Mouse (Mus musculus): Measurements from ENCODE around the gene Gm13283. TPM values are rescaled to one million over a fixed set of nuclear protein-coding genes. Genes with fewer than 3 reads are reported as not detected.
"Not testable (repeated sequence)": the region's sequence is repeated elsewhere in the genome, so short reads cannot be mapped to it uniquely, and the experiment has no call there.

Gene Gm13283
- polyA plus RNA-seq, 1 experiment from 2014 or later, result 0.16 TPM

DNA sequence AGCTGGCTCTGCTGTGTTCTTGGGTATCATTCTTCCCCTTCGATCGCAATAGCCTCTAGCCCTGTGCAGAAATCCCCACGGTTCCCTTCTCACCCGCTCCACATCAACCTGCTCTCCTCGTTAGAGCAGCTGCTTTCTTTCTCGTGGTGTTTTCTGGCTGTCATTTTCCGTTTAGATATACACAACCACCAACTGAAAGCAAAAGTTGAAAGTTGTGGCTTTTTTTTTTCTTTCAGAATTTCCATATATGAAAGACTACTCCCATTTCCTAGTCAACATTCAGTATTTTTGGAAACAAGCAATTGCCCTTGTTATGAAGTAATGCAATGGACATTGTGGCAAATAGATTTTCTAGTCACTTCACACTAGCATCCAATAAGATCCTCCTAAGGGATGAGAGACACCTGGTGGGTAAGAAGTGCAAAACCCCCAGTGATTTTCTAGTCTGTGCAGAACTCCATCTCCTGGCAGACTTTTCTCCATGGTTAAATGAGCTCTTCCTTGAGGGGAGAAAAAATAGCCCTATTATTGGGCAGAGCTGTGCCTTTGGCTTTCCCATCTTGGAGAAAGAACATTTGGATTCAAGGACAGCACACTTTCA lies 17.0 kb upstream of the Gm13283 start:
- no peaks in the 10 kb centered on the region for H3K4me1 ChIP-seq (replicated peaks)
- ATAC-seq (ENCODE audit: low FRiP score, low read depth), result no peak
- H3K27me3 ChIP-seq, result no peaks in the 10 kb centered on the region
- no peak overlapping the region for H3K27ac ChIP-seq (replicated peaks)
- H3K4me2 ChIP-seq, result no peak overlapping the region
- no peak overlapping the region for H3K9ac ChIP-seq
- no peaks in the 10 kb centered on the region for H3K9me3 ChIP-seq
- H3K36me3 ChIP-seq, result no peaks in the 10 kb centered on the region
- WGBS, result 81% methylated on average over 7 of the region's 7 CpGs
- H3K4me3 ChIP-seq, result no peak overlapping the region

DNA sequence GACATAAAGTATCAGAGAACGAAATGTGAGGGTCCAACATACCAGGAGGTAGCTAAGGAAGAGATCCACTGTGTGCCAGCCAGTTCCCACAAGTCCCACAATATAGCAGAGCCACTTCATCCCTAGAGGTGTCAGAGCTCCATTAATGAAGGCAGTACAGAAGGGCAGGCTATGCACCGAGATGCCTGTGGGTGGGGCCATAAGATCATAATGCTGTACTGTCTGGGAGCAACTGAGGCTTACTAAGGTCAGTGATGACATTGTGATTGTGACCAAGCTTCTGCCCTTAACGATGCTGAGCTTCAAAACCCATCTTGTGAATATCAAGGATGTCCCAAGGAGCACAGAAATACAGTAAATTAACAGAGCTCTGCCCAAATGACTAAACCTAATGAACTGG lies 15.7 kb upstream of the Gm13283 start:
- no peak overlapping the region for H3K9ac ChIP-seq
- H3K4me1 ChIP-seq (replicated peaks), result no peaks in the 10 kb centered on the region
- no peaks in the 10 kb centered on the region for H3K36me3 ChIP-seq
- no peak overlapping the region for H3K4me3 ChIP-seq
- no peak overlapping the region for H3K27ac ChIP-seq (replicated peaks)
- no peaks in the 10 kb centered on the region for H3K27me3 ChIP-seq
- ATAC-seq (ENCODE audit: low FRiP score, low read depth), result no peak
- no peaks in the 10 kb centered on the region for H3K9me3 ChIP-seq
- 72% methylated on average over 3 of the region's 3 CpGs for WGBS
- H3K4me2 ChIP-seq, result no peak overlapping the region

DNA sequence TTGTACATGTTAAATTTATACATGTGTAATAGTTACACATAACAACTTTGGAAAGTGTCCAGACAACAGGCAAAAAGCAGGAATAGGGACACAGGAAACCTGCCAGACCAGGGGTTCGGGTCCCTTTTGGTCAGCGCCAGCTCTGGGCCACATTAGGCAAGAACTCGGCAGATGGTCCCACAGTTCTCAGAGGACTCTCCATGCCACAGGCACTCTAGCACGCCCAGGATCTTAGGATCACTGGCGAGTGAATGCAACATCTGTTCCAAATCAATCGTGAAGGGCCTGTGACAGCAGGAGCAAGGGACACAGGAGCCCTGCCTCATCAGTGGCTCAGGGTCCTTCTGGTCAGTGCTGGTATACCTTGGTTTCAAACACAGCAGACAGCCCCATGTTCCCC lies 10.0 kb upstream of the Gm13283 start:
- Histone ChIP-seq H3K4me2 (no peak overlapping the region), H3K9ac (no peak overlapping the region), H3K4me3 (no peak overlapping the region), H3K27me3 (no peaks in the 10 kb centered on the region), H3K27ac (replicated peaks) (no peak overlapping the region), H3K9me3 (no peaks in the 10 kb centered on the region), H3K4me1 (replicated peaks) (no peaks in the 10 kb centered on the region), H3K36me3 (no peaks in the 10 kb centered on the region)
- no peak for ATAC-seq (ENCODE audit: low FRiP score, low read depth)
- 60% methylated on average over 6 of the region's 6 CpGs for WGBS

DNA sequence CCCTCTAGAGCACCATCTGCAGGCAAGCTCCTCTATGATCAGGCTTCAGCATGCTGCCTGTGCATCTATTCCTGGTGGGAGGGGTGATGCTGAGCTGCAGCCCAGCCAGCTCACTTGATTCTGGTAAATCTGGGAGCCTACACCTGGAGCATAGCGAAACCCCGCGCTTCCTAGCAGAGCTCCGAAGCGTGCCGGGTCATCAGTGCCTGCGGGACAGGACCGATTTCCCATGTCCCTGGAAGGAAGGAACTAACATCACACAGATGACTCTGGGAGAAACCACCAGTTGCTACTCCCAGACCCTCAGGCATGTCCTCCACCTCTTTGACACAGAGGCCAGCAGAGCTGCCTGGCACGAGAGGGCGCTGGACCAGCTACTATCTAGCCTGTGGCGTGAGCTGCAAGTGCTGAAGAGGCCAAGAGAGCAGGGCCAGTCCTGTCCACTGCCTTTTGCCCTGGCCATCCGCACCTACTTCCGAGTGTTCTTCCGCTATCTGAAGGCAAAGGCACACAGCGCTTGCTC lies 5.0 kb upstream of the Gm13283 start, which contains the start of gene Gm13271:
Gm13271 (plus strand) TSS at position 51 of the 523 bp plus-strand sequence.
- H3K9me3 ChIP-seq; H3K9ac ChIP-seq; H3K4me1 ChIP-seq (replicated peaks); H3K27me3 ChIP-seq; ATAC-seq (ENCODE audit: low FRiP score, low read depth); H3K27ac ChIP-seq (replicated peaks); H3K4me3 ChIP-seq; H3K36me3 ChIP-seq; H3K4me2 ChIP-seq: not testable (repeated sequence)
- WGBS, result 83% methylated on average over 15 of the region's 15 CpGs

DNA sequence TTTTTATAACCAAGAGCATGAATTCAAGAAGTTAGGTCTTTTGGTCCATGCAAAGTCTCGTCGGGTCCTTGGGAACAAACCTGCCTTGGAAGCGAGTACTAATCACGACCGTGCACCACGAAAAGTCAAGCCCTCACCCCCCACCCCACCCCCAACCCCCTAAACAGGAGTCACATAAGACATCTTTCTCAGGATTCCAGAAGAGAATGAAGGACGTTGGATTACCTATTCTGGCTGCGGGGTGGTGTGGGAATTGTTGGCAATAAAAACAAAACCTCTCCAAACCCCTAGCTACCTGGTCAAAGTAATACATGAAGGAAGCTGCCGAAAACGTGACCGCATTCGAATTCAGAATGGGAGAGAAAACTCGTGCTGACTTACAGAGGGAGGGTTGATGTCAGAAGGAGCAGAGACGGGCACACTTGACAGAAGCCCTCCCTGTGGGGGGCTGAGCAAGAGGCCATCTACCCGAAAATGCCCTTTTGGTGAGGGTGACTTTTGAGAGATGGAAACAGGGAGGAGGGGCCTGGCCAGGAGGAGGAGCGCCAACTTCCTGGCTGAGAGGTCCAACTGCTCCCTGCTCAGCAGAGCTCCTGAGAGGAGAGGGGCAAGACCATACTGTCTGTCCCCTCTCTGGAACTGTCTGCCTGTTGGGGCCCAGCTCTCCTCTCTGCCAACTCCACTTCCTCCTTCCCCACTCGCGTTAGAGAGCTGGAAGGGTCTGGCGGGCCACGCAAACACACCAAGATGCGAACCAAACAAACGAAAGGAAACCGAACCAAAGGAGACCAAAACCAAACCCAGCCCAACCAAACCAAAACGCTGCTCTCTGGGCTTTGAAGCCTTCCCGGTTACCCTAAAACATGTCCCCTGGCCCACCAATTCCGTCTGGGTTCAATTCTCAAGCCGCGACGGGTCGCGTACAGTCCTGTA lies 3.1 kb upstream of the Gm13283 start:
- Histone ChIP-seq H3K4me3 (peak overlapping the region; percentile 49), H3K4me2 (peak overlapping the region; percentile 90), H3K9ac (peak overlapping the region; percentile 49), H3K27ac (replicated peaks) (peak overlapping the region; percentile 82)
- not testable (repeated sequence) for H3K36me3 ChIP-seq; H3K9me3 ChIP-seq; H3K4me1 ChIP-seq (replicated peaks); ATAC-seq (ENCODE audit: low FRiP score, low read depth); H3K27me3 ChIP-seq
- 13% methylated on average over 29 of the region's 31 CpGs for WGBS

DNA sequence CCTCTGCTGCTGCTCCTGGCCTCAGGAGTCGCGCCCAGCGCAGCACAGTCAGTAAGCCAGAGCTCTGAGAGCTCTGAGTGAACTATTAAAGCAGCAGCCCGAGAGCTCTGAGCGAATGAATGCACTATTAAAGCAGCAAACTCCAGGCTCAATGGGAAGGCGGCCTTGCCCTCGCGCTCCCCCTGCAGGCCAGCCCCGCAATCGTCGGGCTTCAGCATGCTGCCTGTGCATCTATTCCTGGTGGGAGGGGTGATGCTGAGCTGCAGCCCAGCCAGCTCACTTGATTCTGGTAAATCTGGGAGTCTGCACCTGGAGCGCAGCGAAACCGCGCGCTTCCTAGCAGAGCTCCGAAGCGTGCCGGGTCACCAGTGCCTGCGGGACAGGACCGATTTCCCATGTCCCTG lies 2.3 kb upstream of the Gm13283 start:
- H3K9ac ChIP-seq, result peak overlapping the region; percentile 49
- not testable (repeated sequence) for H3K27me3 ChIP-seq; H3K36me3 ChIP-seq; H3K9me3 ChIP-seq; H3K4me1 ChIP-seq (replicated peaks)
- ATAC-seq (ENCODE audit: low FRiP score, low read depth), result peak; percentile 100
- peak overlapping the region; percentile 90 for H3K4me2 ChIP-seq
- H3K27ac ChIP-seq (replicated peaks), result peak overlapping the region; percentile 82
- H3K4me3 ChIP-seq, result peak overlapping the region; percentile 49
- 0% methylated on average over 19 of the region's 21 CpGs for WGBS

DNA sequence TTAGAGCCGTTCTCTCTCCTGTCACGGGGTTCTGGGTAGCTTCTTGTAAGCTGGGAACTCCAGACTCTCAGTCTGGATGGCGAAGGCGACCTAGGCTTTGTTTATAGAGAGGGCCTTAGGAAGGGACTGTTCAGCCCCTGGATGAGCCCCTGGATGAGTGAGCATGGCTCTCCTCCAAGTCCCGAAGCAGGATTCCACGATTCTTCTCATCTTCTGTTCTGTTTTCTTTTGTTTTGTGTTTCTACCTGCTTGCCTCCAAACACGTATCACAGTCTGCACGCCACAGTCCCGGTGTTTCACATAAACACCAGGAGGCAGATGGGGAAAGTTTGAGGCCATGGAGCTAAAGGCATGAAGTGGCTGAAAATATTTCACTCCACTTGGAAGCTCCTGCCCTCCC lies 1.2 kb upstream of the Gm13283 start:
- 90% methylated on average over 9 of the region's 9 CpGs for WGBS
- H3K27ac ChIP-seq (replicated peaks); H3K27me3 ChIP-seq; H3K4me1 ChIP-seq (replicated peaks); H3K4me2 ChIP-seq; H3K9ac ChIP-seq; H3K9me3 ChIP-seq; H3K4me3 ChIP-seq; H3K36me3 ChIP-seq; ATAC-seq (ENCODE audit: low FRiP score, low read depth): not testable (repeated sequence)

DNA sequence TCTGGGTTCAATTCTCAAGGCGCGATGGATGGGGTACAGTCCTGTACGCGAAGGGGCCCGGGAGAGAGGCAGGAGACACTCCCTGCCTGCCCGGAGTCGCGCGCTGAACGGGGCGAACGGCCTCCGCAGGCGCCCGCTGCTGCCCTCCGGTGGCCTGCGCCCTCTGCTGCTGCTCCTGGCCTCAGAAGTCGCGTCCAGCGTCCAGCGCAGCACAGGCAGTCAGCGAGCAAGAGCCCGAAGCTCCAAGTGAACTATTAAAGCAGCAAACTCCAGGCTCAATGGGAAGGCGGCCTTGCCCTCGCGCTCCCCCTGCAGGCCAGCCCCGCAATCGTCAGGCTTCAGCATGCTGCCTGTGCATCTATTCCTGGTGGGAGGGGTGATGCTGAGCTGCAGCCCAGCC lies 512 bp downstream of the Gm13283 start:
- under 1% methylated on average over 24 of the region's 28 CpGs for whole genome bisulfite sequencing
- H3K4me1 ChIP-seq (replicated peaks); ATAC-seq (ENCODE audit: low FRiP score, low read depth); H3K9me3 ChIP-seq; H3K27me3 ChIP-seq; H3K36me3 ChIP-seq; H3K27ac ChIP-seq (replicated peaks); H3K9ac ChIP-seq: not testable (repeated sequence)
- H3K4me3 ChIP-seq, result peak overlapping the region; percentile 34
- peak overlapping the region; percentile 65 for H3K4me2 ChIP-seq

DNA sequence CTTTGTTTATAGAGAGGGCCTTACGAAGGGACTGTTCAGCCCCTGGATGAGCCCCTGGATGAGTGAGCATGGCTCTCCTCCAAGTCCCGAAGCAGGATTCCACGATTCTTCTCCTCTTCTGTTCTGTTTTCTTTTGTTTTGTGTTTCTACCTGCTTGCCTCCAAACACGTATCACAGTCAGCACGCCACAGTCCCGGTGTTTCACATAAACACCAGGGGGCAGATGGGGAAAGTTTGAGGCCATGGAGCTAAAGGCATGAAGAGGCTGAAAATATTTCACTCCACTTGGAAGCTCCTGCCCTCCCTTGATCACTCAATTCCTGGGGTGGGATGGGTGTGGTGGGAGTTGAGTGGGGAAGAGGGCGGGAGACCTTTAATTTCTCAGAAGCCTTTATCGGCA lies 1.9 kb downstream of the Gm13283 start:
- WGBS, result 71% methylated on average over 6 of the region's 8 CpGs
- H3K36me3 ChIP-seq; H3K9me3 ChIP-seq; H3K27ac ChIP-seq (replicated peaks); H3K4me2 ChIP-seq; H3K4me1 ChIP-seq (replicated peaks); H3K27me3 ChIP-seq; ATAC-seq (ENCODE audit: low FRiP score, low read depth); H3K9ac ChIP-seq; H3K4me3 ChIP-seq: not testable (repeated sequence)

DNA sequence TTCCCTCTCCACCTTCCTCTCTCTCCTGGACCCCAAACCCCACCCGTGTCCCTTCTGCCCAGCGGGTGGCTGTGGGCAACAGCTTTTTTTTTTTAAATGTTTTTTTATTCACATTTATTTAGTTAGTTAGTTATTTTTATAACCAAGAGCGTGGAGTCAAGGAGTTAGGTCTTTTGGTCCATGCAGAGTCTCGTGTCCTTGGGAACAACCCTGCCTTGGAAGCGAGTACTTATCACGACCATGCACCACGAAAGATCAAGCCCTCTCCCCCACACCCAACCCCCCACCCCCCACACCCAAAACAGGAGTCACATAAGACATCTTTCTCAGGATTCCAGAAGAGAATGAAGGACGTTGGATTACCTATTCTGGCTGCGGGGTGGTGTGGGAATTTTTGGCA lies 2.4 kb downstream of the Gm13283 start:
- H3K27ac ChIP-seq (replicated peaks); H3K27me3 ChIP-seq; H3K4me2 ChIP-seq; H3K4me3 ChIP-seq; ATAC-seq (ENCODE audit: low FRiP score, low read depth); H3K9ac ChIP-seq; H3K36me3 ChIP-seq; H3K9me3 ChIP-seq; H3K4me1 ChIP-seq (replicated peaks): not testable (repeated sequence)
- WGBS, result 66% methylated on average over 9 of the region's 9 CpGs

DNA sequence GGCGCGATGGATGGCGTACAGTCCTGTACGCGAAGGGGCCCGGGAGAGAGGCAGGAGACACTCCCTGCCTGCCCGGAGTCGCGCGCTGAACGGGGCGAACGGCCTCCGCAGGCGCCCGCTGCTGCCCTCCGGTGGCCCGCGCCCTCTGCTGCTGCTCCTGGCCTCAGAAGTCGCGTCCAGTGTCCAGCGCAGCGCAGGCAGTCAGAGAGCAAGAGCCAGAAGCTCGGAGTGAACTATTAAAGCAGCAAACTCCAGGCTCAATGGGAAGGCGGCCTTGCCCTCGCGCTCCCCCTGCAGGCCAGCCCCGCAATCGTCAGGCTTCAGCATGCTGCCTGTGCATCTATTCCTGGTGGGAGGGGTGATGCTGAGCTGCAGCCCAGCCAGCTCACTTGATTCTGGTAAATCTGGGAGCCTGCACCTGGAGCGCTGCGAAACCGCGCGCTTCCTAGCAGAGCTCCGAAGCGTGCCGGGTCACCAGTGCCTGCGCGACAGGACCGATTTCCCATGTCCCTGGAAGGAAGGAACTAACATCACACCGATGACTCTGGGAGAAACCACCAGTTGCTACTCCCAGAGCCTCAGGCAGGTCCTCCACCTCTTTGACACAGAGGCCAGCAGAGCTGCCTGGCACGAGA lies 3.6 kb downstream of the Gm13283 start:
- H3K36me3 ChIP-seq; H3K4me1 ChIP-seq (replicated peaks); H3K27ac ChIP-seq (replicated peaks); H3K27me3 ChIP-seq; H3K9ac ChIP-seq; ATAC-seq (ENCODE audit: low FRiP score, low read depth); H3K9me3 ChIP-seq: not testable (repeated sequence)
- 4% methylated on average over 27 of the region's 42 CpGs for WGBS
- Histone ChIP-seq H3K4me2 (peak overlapping the region; percentile 64), H3K4me3 (peak overlapping the region; percentile 36)

DNA sequence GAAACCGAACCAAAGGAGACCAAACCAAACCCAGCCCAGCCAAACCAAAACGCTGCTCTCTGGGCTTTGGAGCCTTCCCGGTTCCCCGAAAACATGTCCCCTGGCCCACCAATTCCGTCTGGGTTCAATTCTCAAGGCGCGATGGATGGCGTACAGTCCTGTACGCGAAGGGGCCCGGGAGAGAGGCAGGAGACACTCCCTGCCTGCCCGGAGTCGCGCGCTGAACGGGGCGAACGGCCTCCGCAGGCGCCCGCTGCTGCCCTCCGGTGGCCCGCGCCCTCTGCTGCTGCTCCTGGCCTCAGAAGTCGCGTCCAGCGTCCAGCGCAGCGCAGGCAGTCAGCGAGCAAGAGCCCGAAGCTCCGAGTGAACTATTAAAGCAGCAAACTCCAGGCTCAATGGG lies 13.6 kb downstream of the Gm13283 start, which contains the start of gene Gm13290:
Gm13290 (plus strand) TSS at position 301 of the 400 bp plus-strand sequence.
- H3K27me3 ChIP-seq; H3K27ac ChIP-seq (replicated peaks); ATAC-seq (ENCODE audit: low FRiP score, low read depth); H3K4me2 ChIP-seq; H3K4me1 ChIP-seq (replicated peaks); H3K4me3 ChIP-seq; H3K36me3 ChIP-seq; H3K9me3 ChIP-seq; H3K9ac ChIP-seq: not testable (repeated sequence)
- no CpG with 5 or more reads among the region's 32 CpGs for WGBS
